Mouse (Mus musculus): ENCODE data around the gene Idi1.
"Not testable (repeated sequence)": the region's sequence is repeated elsewhere in the genome, so short reads cannot be mapped to it uniquely, and the experiment has no call there.

The Idi1 gene

DNA sequence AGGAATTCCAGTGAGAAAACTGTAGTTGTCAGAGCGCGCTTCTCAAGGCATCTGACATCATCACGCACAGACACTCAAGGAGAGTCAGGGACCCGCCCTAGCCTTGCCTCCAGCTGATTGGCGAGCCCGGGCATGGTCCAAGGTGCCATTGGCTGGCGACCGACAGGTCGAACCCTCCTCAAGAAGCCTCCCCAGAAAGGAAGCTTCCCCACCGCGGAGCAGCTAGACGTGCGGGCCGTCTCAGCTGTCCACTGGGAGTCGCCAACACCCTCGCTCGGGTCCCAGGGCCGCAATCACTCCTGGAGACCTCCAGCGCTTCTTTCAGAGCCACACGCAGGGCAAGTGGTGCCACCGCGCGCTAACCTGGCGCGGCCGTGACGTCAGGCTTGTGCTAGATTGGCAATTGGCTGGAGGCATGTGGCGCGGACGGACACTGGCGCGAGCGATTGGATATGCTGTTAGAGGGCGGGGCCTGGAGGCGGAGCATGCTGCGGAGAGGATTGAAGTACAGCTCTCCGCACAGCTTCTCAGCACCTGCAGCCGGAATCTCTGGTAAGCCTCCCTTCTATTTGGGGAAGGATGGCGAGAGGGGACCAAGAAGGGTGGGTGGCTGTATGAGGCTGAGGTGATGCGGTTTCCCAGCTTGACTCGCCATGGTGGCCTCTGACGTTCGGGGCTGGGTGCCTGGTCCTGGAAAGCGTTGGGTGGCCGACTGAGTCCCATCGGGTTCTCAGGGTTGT is at the start of gene Idi1:
Gene Idi1, plus strand, starts transcription at position 57 of the 740 bp plus-strand sequence.
- peak; percentile 99 for DNase-seq (ENCODE audit: low spot score in 2 of 2)

DNA sequence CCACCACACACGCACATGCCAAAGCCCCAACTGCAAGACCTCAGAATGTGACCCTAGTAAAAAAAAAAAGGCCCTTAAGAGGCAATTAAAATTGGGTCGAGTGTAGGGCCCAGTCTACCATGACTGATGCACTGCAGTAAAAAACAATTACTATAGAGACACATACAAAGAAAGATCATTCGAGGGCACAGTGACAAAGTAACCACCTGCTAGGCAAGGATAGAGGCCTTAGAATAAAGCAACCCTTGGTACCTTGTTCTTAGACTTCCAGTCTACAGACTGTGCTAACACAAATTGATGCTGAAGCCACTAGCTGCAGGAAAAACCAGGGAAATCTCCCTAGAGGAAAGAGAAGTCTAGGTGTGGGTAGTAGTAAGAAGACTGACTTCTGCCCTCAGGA is 46.9 kb upstream of the Idi1 start:
- no peak for DNase-seq (ENCODE audit: low spot score in 2 of 2)

DNA sequence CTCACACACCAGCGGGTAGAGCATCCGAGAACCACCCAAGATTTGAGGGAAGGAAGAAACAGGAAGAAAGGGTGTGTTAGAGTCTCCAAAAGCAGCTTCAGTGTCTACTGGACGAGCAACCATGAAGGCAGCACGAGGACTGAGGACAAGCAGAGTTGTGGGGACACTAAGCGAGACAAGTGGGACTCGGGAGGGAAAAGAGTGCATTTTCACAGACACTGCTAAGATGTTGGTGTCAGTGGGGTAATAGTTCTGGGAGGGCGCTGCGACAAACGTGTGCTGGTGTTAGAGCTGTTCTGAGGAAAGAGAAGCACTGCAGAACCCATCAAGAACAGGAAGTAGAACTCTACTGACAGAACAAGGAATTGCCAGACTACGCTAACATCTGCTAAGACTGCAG is 46.2 kb upstream of the Idi1 start:
- no peak for DNase-seq (ENCODE audit: low spot score in 2 of 2)

DNA sequence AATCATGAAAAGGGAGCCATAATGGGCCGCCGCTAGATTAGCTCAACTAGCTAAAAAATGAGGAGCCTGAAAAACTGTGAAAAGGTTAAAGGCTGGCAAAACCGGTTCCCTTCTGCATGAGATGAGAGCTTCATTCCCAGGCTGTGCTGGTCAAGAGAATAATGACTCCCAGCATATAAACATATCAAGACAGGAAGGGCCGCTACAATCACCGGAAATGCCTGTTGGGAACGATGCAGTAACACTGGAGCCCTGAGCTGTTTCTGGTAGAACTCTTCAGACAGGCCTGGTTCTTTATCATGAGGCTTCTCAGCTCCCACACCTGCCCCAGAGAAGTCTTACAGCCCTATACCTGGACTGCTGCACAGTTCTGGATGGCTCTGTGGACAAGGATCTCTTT is 45.4 kb upstream of the Idi1 start:
- DNase-seq (ENCODE audit: low spot score in 2 of 2): no peak

DNA sequence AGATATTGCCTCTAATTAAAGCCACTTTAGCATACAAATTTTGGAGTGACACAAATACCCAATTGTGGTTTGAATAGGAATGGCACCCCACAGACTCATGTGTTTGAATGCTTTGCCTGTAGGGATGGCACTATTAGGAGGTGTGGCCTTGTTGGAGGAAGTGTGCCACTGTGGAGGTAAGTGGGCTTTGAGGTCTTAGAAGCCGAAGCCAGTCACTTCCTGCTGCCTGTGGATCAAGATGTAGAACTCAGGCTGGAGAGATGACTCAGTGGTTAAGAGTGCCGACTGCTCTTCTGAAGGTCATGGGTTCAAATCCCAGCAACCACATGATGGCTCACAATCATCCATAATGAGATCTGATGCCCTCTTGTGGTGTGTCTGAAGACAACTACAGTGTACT is 44.4 kb upstream of the Idi1 start:
- DNase-seq (ENCODE audit: low spot score in 2 of 2): no peak

DNA sequence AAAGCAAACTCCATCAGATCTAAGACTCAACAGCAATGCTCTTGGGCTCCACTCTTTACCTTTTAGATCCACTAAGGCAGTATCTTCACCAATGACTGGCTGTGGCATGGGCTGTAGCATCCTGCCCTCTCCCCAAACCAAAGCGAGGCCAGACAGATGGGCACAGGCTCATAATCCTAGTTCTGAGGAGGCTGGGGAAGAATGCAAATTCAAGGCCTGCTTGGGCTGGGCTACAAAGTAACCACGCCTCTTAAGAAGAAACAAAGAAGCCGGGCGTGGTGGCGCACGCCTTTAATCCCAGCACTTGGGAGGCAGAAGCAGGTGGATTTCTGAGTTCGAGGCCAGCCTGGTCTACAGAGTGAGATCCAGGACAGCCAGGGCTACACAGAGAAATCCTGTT is 43.5 kb upstream of the Idi1 start:
- not testable (repeated sequence) for DNase-seq (ENCODE audit: low spot score in 2 of 2)

DNA sequence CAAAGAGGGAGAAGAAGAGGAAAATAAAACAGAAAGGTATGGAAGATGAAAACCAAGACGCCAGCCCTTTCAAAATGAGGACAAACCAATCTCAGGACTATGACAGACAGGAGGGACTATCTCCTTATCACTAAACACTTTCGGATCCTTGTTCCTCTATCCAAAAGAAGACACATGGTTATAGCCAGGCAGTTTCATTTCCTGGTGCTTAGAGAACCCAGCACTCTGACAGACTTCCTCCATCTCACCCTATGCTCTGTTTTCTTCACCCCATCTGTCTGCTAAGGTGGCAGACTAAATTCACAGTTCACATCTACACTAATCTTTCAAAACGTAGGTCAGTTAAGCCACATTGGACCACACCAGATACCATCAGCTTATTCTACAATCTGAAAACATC is 43.0 kb upstream of the Idi1 start:
- no peak for DNase-seq (ENCODE audit: low spot score in 2 of 2)

DNA sequence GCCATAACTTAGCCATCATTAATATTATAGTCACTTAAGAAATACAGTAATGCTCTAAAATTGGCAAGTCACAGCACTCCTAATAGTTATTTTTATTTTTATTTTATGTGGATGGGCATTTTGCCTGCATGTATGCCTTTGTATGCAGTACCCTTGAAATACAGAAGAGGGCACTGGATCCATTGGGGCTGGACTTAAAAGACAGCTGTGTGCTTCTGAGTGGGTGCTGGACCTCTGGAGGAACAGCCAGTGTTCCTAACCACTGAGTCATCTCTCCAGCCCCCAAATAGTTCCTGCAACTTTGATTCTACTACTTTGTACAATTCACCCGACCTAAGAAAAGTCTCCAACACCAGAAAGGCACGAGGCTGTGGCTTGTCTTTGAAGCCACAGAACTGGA is 37.6 kb upstream of the Idi1 start:
- no peak for DNase-seq (ENCODE audit: low spot score in 2 of 2)

DNA sequence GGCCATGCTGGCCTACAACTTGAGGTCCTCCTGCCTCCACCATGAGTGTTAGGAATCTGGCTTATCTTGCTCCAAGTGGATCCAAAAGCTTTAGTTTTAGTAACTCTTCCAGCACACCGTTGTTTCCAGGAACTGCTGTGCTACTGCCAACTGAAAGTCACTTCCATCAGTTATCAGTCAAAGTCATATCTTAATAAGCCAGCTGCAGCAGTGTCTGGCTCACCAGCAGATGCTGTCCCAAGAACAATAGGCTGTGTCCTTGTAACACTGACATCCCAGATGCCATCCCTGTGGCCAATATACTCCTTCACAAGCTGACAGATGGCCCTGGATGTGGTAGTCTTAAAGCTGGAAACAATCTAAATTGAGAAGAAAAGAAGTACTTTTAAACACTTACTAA is 36.0 kb upstream of the Idi1 start:
- DNase-seq (ENCODE audit: low spot score in 2 of 2): no peak

DNA sequence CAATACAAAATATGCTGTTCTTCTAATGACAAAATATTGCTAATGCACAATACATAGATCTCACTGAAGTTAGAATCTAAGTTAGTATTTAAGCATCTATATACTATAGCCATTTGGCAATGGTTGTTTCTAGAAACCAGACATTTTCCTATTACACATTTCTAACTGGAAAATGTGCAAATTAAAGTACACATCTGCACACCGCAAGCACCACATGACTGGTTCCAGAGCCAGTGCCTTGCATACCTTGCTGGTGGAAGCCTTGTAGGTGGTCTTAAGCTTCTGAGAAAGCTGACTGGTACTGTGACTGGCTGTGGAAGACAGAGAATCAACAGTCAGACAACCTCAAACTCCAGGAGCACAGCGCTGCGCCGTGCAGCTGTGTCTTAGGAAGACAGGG is 31.9 kb upstream of the Idi1 start:
- DNase-seq (ENCODE audit: low spot score in 2 of 2): no peak

DNA sequence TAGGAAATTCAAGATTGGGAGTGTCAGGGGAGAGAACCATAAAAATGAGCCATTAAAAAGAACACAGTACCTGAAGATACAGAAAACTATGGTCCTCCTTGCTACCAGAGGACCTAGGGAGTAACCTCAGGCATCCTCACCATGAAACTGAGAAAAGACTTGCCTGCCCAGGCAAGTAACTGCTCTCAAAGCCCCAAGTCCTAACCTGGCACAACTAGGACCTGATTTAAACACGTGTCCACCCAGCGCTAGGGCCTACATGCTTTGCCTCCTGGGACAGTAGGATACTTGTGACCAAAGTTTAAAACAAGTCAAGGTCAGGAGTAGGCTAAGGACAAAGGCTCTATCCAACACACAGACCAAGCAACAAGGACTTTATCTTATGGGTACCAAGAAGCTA is 30.5 kb upstream of the Idi1 start:
- DNase-seq (ENCODE audit: low spot score in 2 of 2): no peak

DNA sequence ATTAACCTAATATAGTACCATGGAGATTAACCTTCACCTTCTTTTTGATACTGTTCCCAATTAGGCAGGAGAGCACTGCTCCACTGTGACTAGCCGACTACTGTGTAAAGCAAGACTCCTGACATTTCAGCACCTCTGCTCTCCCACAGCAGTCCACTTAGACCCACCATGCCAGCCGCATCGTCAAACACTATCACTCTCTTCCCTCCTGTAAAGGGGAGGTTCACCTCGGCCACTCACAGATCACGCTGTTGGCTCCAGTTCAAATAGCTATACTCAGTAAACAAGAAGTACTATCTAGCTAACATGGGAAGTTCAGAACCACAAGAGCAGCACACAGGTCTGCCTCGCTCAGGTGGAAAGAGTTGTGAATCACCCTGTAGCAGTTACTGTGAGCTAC is 26.8 kb upstream of the Idi1 start:
- DNase-seq (ENCODE audit: low spot score in 2 of 2): no peak

DNA sequence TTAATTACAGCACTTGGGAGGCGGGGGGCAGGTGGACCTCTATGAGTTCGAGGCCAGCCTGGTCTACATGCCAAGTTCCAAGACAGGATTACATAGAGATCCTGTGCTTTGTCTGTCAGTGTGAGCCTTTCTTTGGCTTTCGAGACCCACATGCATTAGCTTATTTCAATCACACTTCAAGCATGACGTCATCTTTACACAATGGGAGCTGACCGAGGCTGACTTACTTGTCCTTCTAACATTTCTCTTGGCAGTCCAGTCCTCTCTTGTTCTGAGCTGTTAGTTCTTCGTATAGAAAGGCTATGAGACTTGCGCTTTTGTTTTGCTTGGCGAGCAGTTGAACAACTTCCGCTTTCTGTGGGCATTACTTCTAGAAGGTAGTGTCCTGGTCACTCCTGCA is 24.4 kb upstream of the Idi1 start:
- DNase-seq (ENCODE audit: low spot score in 2 of 2): no peak

DNA sequence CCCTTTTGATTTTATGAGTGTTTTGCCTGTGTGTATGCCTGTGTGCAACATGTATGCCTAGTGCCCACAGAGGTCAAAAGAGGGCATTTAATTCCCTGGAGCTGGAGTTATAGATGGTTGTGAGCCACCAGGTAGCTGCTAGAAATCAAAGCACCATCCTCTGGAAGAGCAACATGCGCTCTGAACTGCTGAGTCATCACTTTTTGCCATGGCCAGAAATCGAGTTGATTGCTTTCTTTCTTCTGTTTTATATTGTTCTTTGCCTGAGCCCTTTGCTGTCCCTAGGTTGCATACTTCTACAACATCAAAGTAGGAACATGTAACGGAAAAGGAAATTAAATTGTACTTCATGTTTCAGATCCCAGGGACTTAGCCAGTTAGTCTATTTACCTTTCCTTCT is 20.3 kb upstream of the Idi1 start:
- no peak for DNase-seq (ENCODE audit: low spot score in 2 of 2)

DNA sequence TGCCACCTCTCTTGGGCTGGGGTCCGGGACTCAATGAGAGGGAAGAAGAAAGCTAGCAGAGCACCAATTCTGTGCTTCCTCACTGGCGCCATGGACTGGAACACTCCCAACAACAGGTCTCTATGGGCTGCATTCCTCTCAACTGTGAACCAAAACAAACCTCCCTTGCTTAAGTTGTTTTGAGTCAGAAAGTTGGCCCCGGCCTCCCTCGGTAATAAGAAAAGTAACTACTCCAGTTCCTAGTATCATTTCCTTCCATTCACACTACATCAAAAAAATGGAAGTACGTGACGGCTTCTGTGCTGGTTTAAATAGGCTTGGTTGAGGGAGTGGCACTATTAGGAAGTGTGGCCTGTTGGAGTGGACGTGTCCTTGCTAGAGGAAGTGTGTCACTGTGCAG is 18.7 kb upstream of the Idi1 start:
- no peak for DNase-seq (ENCODE audit: low spot score in 2 of 2)

DNA sequence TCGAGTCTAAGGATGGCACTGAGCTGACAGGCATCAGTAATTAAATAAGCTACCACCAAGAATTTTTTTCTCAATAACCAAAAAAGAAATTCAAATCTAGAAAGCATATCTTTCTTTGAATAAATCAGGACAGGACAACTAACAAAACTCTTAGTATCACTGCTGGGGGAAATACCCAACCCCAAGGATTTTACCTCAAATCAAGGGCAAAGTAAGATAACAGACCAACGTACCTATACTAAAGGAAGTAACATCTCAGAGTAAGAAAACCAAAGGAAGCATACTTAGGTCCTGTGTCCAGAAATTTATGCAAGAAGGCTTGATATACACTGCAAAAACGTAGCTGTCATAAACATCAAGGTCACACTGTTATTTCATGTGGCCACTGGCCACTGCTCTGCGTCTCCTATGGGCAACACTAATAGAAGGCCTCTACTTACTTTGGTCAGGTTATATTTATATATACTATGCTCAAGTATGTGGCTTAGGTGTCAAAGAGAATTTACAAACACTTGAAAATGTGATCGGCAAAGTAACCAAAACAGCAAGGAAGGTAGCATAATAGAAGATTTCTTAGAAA is 15.6 kb upstream of the Idi1 start:
- no peak for DNase-seq (ENCODE audit: low spot score in 2 of 2)

DNA sequence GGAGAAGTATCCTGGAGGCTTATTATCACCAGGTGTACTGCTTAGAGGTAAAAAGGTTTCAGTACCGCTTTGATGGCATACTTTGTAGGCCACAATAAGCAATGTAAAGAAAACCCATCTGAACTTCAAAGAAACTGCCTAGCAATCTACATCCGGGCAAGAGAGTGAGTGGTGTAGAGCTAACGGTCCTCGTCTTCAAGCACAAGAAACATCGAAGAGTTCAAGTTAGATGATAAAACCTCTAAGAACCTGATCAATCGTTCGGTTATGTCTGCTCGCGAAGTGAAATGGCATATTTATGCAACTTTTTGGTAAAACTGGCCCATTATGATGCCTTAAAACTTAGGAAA is 15.2 kb upstream of the Idi1 start:
- no peak for DNase-seq (ENCODE audit: low spot score in 2 of 2)

DNA sequence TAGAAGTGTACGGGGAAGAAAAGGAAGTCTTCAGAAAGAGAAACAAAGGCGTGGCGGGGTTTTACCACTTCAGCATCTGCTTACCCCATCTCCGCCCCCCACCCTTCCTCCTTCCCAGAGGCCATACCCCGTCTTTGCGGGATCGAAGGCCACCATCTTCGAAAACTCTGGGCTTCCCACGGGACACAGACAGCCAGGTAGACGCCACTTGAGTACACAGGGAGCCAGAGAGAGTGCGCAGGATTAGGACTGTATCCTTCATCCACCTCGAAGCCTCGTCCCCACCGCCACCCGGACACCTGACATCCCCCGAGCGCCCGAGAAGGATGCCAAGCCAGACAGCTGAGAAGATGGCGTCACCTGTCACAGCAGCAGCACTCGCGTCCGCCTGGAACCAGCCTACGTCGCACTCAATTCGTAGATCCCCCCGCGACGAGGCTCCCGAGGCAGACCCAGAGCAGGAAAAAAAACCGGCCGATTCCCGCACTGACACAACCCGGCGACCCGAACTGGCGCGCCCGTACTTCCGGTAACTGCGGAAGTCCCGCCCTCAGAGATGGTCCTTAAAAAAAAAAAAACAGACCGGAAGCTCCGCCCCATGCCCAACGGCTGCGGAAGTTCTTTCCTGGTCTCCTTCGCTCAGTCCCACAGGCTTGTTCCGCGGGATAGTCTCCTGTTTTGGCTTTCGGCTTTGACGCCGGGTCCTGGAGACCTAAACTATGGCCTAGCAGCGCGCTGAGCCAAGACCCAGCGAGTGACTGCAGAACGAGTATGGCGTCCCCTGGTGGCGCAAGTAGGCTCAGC is 14.6 kb upstream of the Idi1 start:
- peak; percentile 93 to 95 for DNase-seq (ENCODE audit: low spot score in 2 of 2)

DNA sequence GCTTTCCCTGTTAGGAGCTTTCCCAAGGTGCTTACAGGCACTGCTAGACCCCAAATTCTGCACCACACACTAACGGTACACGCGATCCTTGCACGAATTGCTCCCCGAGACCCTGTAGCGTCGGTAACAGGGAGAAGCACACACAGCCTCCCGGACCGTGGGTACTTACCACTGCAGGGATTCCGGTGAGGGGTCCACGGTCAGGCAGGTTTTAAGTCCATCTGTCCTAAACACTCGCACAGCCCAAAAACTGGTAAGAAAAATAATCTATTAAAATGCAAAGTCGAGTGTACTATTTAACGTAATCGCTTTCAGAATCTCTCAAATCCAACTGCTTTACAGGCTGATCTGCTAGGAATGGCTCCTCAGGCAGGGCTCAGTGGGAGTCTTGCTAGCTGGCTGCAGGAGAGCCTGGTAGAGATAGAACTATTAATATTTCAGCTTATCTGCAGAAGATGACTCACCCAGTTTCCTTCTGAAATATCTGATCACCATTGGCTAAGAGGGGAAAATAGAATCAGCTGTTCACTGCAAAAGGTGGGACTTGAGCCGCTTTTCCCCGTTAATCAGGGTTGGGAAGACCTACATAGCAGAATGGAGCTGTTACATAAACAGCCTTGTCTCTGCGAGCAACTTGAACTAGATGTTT is 13.9 kb upstream of the Idi1 start, which contains the start of gene Wdr37:
Gene Wdr37, minus strand, starts transcription at position 596 of the 649 bp plus-strand sequence.
- peak; percentile 64 to 78 for DNase-seq (ENCODE audit: low spot score in 2 of 2)

DNA sequence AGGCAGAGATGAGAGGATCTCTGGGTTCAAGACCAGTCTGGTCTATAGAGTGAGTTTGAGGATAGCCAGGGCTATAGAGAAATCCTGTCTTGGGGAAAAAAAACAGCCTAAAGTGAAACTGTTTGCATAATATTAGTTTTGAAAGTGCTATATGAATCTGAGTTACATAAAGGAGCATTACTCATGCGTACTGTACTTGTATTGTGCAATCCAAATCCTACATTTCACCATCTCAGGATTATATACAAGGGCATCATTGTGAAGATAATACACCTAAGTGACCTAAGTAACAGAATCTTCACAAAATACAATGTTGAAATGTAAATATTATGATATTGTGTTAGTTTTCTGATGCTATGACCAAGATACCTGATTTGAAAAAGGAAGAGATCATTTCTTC is 11.5 kb upstream of the Idi1 start:
- DNase-seq (ENCODE audit: low spot score in 2 of 2): no peak

DNA sequence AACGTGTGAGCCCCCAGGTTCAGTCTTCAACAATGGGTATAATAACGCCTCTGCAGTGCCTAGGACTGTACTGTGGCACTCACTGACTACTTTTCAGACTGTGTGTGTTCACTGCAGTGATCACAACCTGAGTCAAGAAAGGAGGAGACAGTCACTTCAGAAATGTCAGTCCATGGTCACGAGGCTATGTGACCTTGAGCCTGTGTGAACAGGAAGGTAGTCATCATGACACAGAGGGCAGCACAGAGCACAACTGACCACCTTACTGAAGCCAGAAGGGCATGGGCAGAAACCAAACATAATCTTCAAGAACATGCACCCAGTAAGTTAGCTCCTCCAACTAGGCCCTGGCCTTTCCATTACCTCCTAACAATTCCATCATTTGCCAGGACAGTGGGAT is 3.7 kb upstream of the Idi1 start:
- no peak for DNase-seq (ENCODE audit: low spot score in 2 of 2)

DNA sequence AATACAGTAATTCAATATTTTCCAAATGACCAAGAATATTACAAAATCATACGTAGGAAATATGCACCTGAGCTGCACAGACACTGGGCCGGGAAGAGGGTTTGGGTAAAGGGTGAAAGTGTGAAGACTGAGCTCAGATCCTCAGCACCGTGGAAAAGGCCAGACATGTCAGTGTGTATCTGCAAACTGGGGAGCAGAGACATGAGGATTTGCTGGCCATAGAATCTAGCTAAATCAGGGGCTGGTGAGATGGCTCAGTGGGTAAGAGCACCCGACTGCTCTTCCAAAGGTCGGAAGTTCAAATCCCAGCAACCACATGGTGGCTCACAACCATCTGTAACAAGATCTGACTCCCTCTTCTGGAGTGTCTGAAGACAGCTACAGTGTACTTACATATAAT is 1.4 kb upstream of the Idi1 start:
- DNase-seq (ENCODE audit: low spot score in 2 of 2): not testable (repeated sequence)

DNA sequence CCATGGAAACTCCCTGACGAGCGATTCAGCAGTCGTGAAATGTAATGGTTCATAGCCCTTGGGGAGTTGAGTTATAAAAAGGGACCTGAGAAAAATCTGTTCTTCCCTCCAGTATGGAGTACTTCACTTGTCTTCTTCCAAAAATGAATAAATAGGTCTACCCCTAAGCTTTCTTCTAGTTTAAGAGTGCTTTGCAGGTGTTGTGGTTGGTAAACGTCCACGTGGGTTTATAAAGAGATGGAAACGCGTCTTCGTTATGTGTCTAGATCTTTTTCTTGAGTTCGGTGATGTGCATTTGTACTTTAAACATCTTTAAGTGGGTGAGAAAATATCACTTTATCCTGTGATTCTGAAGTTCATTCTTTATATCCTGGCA is 872 bp downstream of the Idi1 start:
- DNase-seq (ENCODE audit: low spot score in 2 of 2): no peak

All from right cerebral cortex, postnatal 10 days (tissue).